Mouse (Mus musculus) left cerebral cortex, postnatal 25 days (tissue): ENCODE results near the gene Wbp1. TPM values are rescaled to one million over a fixed set of nuclear protein-coding genes. Genes with fewer than 3 reads are reported as not detected.

Experiments
- DNase-seq, 2 experiments: peaks; one replicate each; pipeline ENCODE4 v3.0.0; 2022; ENCODE audit warnings: low spot score in 2 of 2, mixed read lengths in 1 of 2
- intact Hi-C: fragments of 180-260 bp; cut with DNase I; formaldehyde crosslinking; loops from one replicate; pipeline ENCODE4 v1.15.1; 2025
- total RNA-seq, 2 experiments: library from RNA; stranded (reverse); gene quantifications; 2 replicates each; pipeline ENCODE4 v1.2.3; 2021

Gene Wbp1
- total RNA-seq, 2 experiments from 2014 or later = 36.7 to 48.7 TPM

GRCm38 (mm10) chr6:83095968-83096367 lies 25.4 kb downstream of the Wbp1 start:
- intact Hi-C loops = no loop called here
- DNase-seq = no peak

- intact Hi-C loops = no loop called here
- no peak for DNase-seq
These were observed 28.8 kb downstream of the Wbp1 start for GRCm38 (mm10) chr6:83092416-83093127.

- intact Hi-C loops = no loop called here
- no peak for DNase-seq
These were observed 33.5 kb downstream of the Wbp1 start for GRCm38 (mm10) chr6:83087926-83088260.

GRCm38 (mm10) chr6:83087205-83087925 lies 34.0 kb downstream of the Wbp1 start:
- no peak for DNase-seq
- intact Hi-C loops = no loop called here

DNA sequence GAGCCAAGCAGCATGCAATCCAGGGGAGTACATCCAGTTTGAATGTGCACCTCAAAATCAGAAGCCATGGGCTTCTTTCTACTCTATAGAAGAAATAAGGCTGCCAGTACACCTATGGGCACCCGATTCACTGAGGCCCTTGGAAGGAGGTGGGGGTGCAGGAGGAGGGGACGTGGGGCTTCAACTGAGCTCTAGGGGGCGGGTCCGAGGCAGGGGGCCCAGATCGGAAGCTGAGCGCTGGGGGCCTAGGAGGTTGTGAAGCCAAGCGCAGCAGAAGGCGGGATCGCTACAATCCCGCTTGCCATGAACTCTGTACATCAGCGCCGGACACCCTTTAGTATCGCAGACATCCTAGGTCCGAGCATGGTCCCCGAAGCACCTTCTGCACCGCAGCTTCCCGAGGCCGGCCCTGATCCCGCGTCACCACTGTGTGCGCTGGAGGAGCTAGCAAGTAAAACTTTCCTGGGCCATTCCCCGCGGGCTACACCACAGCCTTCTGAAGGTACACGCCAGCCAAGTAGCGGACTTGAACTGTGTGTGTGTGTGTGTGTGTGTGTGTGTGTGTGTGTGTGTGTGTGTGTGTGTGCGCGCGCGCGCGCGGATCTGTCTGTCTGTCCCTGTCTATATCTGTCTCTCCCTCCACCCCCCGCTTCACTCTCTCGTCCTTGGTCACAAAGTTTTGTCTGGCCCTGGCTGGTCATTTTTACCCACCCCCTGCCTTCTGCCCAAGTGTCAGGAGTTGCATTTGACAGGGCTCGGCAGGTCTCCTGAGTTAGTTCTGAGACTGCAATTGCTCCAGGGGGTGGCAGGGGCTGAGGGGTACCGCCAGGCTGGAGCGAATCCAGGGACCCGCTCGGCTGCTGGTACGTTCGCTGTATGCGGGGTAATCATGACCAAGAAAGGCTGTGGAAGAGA lies 35.0 kb downstream of the Wbp1 start, which contains the start of gene Lbx2:
TSS of gene Lbx2 (plus strand) at position 247 of the 915 bp plus-strand sequence.
- intact Hi-C loops = no loop called here
- DNase-seq = no peak

DNA sequence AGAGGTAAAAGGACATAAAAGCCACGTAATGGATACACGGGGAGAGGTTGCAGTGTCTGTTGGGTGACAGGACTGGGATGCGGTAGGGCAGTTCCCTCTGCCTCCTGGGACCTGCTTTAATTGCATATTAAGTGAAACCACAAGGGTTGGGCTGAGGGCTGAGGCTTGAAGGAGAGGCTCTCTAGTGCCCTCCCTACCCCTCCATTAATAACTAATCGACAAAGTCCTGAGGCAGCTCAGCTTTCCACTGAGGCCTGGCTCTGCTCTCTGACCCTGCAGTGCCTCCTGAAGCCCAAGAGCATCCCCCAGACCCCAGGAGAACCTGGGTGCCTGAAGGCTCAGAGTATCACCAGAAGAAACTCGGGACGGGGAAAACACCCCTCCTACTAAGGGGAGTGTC lies 36.9 kb downstream of the Wbp1 start:
- no peak for DNase-seq
- intact Hi-C loops = no loop called here

GRCm38 (mm10) chr6:83083497-83083896 lies 37.9 kb downstream of the Wbp1 start:
- intact Hi-C loops = no loop called here
- no peak for DNase-seq

- intact Hi-C loops = no loop called here
- no peak for DNase-seq
These were observed 41.1 kb downstream of the Wbp1 start for GRCm38 (mm10) chr6:83080210-83080609.

DNA sequence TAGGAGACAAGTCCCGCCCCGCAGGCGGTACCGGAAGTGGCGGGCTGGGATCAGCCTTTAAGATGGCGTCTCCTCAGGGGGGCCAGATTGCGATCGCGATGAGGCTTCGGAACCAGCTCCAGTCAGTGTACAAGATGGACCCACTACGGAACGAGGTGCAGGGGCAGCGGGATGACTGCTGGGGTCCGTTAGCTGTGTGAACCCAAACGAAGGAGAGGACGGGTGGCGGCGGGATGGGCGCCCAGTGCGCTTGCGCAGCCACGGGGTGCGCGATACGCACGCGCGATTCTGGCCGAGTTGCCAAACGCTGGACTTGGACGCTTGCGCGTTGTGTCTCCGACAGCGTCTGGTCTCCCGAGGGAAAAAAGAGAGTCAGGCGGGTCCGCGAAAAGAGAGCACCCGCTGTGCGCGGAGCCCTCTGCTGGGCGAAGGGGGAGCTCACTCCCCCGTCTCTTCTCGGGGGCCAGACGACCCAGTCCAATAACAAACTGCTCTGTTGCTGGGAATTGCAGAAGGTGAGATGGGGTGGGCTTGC lies 43.0 kb downstream of the Wbp1 start:
- intact Hi-C loops = loop anchor here (1.0 to 10.0 kb wide), 4 partner anchors 23 to 636 kb away; partner anchors contain the start of genes Aup1, Ccdc142, Gm42688 and Vax2
- peak; percentile 99 for DNase-seq

DNA sequence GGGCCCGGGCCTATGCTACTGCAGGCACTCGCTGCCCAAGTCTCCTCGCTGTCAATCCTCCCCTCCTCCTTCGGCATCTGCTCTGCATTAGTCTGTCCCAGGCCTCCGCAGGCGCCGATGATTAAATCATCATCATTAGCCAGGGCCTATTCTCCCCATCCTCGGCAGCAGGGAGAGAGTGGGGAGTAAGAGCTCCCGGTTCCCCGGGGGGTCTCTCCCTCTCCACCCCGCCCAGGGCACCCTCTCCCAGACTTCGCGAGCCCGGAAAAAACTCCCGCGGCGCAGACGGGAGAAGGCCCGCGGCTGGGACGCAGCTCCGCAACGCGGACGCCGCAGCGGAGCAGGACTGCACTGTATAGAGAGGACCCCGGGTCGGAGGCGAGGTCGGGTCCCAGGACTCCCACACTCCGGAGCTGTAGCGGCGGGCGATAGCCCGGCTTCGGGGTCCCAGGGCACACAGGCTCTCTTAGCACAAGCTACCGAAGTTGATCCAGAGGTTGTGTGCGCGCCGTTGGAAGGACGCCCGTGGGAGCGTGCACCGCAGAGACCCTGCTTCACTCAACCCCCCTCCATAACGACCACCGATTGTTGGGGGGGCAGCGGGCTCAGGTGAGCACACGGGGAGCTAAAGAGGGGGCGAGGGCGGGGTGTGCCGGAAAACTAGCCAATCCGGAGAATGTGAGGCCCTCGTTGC lies 43.6 kb downstream of the Wbp1 start, which contains the start of gene Pcgf1:
TSS of gene Pcgf1 (plus strand) at position 240 of the 694 bp plus-strand sequence.
- intact Hi-C loops = loop anchor here (1.0 to 10.0 kb wide), 4 partner anchors 23 to 637 kb away; partner anchors contain the start of genes Aup1, Ccdc142, Gm42688 and Vax2

GRCm38 (mm10) chr6:83074979-83075378 lies 46.4 kb downstream of the Wbp1 start:
- no peak for DNase-seq
- intact Hi-C loops = loop anchor here (10.0 kb wide), 1 partner anchor 640 kb away; the partner anchor contains the start of gene Vax2

More for the DNA sequence above, 43.6 kb downstream of the Wbp1 start, which contains the start of gene Pcgf1:
- peak; percentile 41 to 45 for DNase-seq

GRCm38 (mm10) chr6:83071220-83071619 lies 50.1 kb downstream of the Wbp1 start:
- intact Hi-C loops = loop anchor here (10.0 kb wide), 1 partner anchor 644 kb away; the partner anchor contains the start of gene Vax2
- no peak for DNase-seq

DNA sequence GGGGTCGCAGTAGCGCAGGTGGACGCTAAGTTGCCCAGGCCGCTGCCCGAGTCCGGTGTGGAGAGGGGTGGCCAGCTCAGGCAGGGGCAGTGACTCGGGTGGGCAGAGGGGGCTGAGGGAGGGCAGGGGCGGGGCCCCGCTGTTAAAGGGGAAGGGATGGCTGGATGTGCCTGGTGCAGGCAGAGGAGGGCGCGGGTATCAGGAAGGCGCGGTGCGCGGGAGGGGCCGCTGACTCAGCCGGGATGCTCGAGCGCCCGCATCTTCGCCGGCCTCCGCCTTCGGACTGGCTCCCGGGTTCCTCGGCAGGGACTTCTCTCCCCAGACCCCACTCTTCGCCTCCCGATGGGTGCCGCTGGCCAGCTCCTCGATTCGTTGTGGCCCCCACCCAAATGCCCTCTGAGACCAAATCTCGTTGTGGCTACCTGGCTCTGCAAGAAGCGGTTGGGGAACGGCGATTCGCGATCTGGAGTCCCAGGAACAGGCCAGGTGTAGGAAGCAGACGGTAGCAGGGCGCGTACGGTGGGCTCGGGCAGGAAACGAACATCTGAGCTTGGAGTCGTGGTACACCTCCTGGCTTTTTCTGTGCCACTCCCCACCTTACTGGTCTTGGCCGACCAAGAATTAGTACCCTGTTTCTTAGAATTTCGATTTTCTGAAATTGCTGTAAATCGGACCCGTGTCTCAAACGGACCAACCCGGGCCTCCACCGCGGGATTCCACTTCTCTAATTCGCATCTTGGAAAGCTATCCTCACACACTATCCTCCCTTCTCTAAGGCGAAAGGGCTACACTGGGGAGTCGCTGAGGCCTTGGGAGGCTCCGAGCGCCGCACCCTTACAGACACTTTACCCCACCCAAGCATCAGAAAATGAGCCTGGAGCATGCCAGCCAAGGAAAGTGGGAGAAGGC lies 50.8 kb downstream of the Wbp1 start:
- intact Hi-C loops = loop anchor here (10.0 kb wide), 1 partner anchor 644 kb away; the partner anchor contains the start of gene Vax2
- peak; percentile 22 to 24 for DNase-seq

GRCm38 (mm10) chr6:83070247-83070310 lies 51.3 kb downstream of the Wbp1 start, which contains the start of gene Tlx2:
Gene Tlx2 (minus strand): TSS chr6:83070293.
- DNase-seq = no peak
- intact Hi-C loops = loop anchor here (10.0 kb wide), 1 partner anchor 645 kb away; the partner anchor contains the start of gene Vax2

DNA sequence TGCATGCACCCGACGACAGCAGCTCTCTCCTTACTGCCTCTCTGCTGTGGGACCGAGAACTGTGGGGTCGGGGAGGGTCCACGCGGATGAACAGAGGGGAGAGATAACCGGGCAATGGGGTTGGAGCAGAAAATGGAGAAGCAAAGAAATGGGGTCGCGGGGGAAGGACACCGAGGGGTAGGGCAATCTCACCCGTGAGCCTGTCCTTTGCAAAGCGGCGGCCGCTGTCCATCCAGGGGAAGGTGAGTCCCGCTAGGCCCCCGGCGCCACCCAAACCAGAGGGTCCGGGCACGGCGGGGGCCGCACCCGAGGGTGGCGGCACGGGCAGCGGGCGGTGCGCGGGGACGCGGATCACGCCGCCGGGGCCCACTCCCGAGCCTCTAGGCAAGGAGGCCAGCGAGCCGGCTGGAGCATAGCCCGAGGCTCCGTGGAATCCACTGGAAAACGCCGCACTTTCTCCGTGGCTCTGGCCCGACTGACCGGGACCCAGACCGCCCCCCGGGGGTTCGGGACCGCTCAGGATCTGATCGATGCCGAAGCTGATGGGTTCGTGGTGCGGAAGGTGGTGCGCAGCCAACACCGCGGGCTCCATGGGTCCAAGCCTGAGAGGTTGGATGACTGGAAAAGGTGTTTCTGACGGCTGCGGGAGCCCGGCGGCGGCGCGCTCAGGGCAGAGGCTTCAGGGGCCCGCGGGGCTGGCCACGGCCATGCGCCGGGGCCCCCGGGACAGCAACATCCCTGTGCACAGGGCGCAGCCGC lies 51.7 kb downstream of the Wbp1 start:
- no peak for DNase-seq
- intact Hi-C loops = loop anchor here (10.0 kb wide), 1 partner anchor 645 kb away; the partner anchor contains the start of gene Vax2
